Mouse (Mus musculus) skeletal muscle tissue, adult 2 months (tissue): Measurements from ENCODE around the gene St6galnac5.
A peak's percentile ranks its signal among the peaks of the same experiment; 100 is the strongest.

Experiments used
- DNase-seq: peaks from one replicate; pipeline ENCODE4 v3.0.0-alpha.2; 2012; ENCODE audit warnings: low read depth, low spot score

The St6galnac5 gene

DNA sequence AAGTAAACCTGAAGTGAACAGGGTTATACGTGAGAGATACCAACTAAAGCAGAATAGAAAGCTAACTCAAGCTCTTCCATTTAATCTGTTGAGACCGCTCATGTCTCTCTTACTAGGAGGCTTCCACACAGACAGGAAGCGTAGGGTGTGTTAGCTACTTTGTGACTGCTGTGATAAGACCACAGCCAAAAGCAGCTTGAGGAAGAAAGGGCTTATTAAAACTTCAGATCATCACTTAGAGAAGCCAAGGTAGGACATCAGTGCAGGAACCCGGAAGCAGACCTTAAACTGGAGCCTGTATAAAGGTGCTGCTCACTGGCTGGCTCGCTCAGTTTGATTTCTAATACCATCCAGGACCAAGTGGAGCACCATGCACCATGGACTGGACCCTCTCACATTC lies 31.7 kb downstream of the St6galnac5 start:
- no peak for DNase-seq

DNA sequence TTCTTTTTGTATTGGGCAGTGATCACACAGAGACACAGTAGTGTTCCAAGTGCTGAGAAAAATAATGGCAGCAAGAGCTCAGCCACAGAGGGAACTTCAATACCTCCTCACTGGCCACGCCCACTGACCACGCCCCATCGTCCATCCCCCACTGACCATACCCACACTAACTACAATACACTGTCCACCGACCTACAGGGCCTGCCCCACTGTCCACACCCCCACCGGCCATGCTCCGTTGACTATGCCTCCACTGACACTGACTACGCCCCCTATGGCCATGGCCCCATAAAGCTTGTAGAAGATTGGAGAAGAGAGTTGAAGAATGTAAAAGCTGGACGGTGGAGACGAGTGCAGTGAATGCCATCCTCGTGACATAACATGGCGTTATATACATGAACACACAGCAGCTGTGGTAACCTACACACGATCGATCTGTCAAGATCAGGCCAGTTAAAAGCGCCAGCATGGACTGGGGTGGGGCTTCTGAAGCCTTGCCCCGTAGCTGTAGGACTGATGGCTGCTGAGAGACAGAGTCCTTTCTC lies 32.7 kb downstream of the St6galnac5 start:
- DNase-seq, result no peak

DNA sequence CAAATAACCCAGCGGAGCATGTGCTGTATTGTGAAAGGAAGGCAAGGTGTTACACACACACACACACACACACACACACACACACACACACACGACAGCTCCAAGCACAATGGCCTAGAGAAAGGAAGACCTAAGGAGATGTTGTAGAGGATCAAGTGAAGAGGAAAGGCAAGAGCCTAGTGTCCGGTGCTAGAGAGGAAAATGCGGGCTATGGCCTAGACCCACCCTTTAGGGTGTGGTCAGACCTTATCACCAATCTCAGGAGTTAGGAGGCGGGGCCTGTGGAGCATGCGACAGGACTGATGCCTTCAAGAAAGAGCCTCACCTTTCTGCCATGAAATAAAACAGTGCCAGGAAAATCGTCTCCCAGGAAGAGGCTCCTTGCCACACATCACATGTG lies 33.5 kb downstream of the St6galnac5 start:
- DNase-seq, result no peak

DNA sequence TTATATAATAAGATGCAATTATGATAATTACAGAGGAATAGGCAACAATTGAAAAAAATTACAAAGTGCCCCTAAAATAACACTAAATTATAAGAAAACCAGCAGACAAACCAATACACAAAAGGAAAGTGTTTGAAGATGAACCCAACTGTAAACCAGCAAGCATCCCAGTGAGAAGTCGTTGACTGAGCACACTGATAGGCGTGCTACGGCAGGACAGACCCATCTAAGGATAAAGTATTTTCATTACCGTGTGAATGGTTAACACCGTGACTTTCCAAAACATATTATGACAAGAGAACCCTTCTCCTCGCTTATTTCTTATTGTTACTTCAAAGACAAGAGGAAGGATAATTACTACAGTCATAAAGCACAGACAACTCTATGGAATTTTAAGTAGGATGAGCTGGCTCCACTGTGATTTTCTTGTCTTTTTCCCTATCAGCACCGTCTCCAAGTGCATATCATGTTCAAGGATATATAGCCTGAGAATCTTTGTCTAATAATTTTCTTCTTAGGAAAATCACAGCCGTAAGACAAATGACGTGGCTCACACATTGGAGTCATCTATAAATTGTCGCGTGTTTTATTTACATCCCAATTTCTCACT lies 34.9 kb downstream of the St6galnac5 start:
- no peak for DNase-seq

DNA sequence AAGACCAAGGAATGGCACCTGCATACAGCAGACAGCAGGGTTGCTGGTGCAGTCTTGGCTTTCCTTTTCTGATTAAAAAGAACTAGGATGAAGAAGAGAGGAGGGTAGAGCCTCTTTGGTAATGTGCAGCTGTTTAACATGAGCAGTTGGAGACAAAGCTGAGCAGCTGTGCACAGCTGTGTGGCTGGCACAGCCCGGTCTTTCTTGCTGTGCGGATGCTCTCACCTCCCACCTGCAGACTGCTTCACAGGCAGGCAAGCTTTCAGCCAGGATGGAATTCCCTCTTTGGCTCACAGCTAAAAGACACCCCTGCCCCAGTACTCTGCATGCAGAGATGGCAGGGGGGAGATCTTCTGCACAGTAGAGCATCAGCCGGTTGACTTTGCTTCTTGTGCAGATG lies 37.3 kb downstream of the St6galnac5 start:
- no peak for DNase-seq

DNA sequence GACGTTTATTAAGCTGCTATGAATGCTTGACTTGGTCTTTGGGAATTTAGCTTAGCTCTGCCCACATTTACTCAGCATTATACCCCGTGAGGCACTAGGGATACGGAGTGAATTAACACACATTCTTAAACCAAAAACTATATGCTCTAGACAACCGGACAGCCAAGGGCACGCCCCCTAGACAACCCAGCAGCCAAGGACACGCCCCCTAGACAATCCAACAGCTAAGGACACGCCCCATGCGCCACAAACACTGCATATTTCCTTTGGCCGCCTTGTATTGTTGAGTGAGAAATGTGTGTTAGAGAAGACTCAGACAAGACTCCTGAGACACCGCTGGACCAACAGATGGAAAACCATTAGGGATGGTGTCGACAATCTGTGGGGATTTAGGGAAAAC lies 39.1 kb downstream of the St6galnac5 start:
- DNase-seq, result no peak

DNA sequence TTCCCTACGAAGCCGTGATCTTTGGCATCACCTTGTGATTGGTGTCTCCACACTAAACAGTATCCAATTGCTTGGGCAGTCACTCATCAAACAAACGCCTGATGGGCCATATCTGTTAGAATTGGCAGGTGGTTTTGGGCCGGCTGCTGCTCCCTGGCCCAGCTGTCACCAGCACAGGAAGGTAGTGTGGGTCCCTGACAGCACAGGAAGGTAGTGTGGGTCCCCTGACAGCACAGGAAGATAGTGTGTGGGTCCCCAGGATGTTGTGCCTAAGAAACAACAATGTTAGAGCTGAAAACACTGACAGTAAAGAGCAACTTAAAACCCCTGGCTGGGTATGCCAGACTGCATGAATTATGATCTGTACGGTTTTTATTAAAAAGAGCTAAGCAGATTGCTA lies 40.4 kb downstream of the St6galnac5 start:
- no peak for DNase-seq

DNA sequence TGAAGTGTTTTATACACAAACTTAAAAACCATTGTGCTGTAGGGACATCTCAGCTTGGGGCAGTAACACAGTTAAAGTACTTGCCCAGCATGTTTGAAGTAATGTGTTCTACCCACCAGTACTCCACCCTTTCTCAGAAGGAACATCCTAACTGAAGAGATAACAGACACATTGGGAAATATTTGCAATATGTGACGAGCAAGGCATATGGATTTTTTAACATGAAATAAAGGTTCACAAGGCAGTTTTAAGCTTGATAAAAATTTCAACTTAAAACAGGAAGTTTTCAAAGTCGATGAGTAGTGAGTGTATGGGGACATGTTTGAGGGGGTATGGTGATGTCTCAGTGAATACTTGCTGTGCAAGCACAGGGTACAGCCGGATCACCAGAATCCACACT lies 45.7 kb downstream of the St6galnac5 start:
- no peak for DNase-seq

DNA sequence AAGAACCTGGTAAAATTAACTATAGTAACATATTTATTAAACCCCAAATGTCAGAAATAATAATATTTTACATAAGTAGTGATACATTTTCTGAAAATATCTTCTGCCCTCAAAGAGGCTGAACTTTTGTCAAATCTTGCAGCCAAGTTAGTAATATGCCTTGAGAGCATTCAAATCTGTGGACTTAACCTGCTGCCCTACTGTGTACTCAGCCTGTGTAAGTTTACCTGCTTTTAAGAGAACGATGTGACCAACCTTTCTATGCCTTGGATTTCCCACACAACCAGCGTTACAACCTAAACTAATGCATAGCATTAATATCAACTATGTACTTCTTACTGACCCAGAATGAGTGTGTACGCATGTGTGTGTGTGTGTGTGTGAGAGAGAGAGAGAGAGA lies 48.3 kb downstream of the St6galnac5 start:
- no peak for DNase-seq

DNA sequence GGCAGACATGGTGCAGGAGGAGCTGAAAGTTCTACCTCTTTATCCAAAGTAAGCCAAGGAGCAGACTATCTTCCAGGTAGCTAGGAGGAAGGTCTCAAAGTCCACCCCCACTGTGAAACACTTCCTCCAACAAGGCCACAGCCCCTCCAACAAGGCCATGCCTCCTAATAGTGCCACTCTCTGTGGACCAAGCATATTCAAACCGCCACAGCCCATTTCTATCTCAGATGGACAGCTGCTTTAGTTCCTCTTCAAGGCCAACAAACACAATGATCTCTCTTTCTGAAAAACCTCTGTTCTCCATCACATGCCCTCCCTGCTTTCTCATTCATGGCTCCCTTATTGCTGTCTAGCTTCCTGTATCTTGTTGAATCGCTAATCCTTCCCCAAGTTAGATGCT lies 49.5 kb downstream of the St6galnac5 start:
- no peak for DNase-seq

DNA sequence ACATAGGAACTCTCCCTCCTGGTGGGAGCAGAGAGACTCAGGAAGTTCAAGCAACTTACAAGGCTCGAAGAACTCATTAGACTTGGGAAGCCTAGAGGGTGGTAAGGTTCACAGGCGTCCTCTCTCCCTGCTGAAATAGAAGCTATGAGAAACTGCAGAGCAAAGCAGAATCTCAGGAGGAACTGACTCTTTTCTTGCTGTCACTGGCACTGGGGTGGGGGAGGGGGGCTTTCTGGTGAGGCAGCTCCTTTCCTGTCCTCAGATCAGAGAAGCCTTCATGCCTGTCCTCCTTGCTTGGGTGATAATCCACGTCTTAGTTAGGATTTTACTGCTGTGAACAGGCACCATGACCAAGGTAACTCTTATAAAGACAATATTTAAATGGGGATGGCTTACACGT lies 50.0 kb downstream of the St6galnac5 start:
- DNase-seq, result no peak

DNA sequence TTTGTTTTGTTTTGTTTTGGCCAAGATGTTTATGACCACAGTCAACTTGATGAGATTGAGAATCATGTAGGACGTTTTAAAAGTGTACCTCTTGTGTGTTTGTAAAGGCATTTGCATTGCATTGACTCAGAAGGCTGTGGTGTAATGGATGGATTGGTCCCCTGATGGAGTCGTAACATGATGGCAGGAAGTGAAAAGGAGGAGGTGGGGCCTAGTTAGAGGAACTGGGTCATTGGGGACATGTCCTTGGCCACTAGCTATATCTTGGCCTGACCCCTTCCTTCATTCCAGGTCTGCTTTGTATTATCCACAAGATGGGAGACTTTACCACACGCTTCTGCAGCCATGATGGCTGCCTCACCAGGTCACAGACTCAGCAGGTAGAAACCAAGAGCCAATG lies 50.7 kb downstream of the St6galnac5 start:
- DNase-seq, result no peak

DNA sequence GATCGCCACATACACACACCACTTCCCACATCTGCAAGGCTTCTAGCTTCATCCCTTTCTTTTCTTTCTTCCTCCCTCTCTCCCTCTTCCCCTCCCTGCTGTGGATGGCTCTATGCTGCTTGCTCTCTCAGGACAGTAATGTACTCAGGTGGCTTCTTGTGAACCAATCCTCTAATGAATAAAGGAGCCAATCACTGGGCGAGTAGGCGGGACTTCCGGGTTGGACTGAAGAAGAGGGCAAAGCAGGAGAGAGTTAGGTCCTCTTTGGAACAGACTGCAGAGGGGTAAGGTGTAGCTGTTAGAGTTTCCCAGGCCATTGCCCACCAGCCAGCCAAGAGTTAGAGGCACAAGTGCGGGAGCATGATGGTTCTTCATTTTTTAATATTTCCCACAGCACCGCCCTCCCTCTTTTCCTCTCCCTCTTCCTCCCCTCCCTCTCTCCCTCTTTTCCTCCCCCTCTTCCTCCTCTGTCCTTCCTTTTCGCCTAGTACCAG lies 52.2 kb downstream of the St6galnac5 start:
- no peak for DNase-seq

DNA sequence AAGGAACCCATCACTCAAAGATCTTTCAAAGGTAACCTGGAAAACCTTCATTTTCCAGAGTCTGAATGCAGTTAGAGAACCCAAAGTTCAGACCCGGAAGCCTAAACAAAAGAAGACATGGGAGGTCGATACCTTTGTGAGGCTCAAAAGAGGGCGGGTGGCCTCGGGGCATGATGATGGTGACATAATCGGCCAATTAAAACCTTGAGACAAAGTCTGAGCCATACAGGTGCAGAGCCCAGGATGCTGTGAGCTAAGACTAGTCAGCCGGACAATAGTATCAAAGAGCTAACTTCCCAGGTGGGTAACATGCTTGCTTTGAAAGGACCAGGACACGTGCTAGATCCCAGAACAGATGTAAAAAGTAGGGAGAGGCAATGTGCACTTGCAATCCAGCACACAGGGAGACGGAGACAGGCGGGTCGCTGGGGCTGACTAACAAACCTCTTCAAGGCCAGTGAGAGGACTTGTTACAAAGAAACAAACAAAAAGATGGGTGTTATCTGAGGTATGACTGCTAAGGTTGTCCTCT lies 52.7 kb downstream of the St6galnac5 start:
- no peak for DNase-seq

DNA sequence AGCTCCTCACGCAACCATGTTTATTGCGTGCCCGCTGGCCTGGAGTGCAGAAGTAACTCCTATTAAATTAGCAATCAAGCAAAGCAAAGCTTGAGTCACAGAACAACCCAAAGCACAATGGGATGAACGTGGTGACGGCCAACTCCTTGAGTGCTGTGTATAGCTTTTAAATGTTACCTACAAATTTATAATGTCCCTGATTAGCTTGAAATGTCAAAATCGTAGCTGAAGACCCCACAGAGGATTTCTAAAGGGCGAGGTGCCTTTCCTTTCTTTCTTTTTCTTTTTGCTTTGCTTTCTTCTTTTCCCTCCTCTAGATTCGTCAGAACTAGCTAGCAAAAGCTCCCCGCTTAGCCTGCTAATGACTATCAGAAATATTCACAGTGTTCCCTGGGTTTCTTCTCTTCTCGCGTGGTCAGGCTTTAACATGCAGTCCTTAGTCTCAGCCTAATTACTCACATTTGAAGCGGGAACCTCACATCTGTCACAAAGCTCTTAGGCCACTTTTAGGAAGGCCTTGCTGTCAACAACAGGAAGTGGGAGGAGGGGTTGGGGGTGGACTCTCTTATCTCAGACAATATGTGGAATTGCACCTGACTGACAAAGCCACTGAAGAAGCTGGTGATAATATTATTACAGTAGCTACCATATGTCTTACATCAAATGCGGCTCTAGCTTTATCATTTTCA lies 53.6 kb downstream of the St6galnac5 start:
- peak; percentile 22 for DNase-seq

DNA sequence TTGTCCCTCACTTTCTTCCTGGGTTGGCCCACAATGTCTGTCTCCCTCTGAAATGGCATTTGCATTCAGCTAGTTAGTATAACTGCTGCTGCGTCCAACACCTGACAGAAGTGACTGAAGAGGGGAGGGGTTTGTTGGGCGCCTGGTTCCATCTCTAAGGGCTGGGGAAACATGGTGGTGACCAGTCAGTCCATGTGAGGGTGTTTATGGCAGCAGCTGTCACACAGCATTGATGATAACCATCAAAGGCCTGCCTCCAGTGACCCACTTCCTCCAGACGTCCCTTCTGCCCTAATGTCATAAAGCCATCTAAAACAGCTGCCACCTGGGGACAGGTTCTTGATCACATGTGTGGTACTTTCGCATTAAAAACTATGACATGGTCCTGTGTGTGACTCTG lies 55.9 kb downstream of the St6galnac5 start:
- DNase-seq, result no peak

DNA sequence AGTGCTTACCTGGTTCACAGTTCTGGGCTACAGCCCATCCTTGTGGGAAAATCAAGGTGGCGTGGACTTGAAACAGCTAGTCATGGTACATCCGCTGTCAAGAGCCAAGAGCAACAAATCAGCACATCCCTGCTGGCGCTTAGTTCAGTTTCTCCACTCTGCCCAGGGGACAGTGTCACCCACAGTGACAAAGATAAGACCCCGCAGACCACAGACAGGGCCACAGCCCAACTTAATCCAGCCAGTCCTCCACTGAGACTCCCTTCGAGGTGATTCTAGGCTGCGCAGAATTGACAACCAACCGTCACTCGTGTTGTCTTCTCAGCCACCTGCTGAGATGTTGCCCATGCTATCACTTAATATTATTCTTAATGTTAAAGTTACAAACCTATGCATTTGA lies 56.7 kb downstream of the St6galnac5 start:
- no peak for DNase-seq

DNA sequence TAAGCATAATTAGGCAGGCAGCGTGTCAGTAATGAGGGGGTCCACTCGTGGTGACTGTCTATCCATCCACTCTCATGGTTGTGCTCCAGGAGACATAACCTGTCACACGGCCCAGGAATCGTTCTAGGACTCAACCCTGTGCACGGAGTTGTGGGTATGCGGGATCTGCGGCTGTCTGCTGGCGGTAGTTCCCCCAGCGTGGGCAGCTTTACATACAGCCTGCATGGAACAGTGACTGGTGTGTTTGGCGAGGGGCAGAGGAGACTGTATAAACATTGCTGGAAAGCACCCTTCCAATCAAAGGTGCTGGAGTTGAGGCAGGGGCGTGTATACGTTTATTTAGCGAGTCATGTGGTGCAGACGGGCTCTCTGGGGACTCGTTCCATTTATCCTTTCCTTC lies 58.5 kb downstream of the St6galnac5 start:
- no peak for DNase-seq

DNA sequence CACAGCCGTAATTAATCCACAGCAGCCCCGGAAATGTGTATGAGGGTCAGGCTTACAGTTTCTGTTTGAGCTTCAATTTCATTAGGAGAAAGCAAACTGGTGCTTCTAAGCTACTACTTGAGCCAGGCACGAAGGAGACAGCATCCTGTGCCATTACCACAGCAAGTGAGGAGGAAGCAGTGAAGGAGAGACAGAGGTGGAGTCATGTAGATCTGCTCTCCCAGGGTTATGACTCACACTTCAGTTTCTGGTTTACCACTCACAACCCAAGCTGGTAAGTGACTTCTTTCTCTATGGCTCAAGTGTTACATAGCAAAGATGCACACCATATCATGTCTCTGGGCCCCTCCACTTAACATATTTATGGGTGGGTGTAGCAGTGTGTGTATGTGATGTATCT lies 61.7 kb downstream of the St6galnac5 start:
- DNase-seq, result no peak

DNA sequence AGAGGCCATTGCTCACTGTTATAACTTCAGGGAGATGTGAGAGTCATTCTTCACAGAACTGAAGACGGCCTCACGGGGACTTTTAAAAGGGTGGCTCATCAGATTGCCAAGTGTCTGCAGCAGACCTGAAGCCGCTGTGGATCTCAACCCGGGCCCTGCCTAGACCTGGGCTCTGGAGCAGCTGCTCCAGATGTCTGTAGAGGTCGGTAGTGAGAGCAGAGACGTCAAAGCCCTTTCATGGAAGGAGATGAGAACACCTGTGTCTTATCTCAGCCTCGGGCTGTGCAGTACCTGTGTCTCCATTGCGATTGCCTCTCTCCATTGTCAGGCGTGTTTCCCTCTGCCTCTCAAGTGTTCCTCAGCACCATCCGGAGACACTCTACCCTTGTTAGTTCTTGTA lies 62.9 kb downstream of the St6galnac5 start:
- DNase-seq, result no peak

DNA sequence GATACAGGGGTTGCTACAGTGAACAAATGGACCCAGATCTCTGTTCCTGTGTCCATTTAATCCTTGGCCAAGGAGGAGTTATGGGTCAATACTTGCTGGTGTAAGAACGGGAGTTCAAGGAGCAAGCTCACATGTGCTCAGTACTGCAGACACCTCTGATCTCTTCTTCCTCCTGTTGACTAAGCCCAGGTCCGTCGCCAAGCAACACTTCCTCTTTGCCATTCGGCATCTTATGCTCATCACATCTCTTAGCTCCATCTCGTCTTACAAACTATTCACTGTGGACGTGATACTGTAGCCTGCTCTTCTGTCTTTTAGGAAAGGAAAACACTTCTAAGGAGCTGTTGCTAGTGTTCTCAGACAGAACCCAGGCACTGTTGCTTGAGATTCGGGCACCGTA lies 64.5 kb downstream of the St6galnac5 start:
- DNase-seq, result no peak

DNA sequence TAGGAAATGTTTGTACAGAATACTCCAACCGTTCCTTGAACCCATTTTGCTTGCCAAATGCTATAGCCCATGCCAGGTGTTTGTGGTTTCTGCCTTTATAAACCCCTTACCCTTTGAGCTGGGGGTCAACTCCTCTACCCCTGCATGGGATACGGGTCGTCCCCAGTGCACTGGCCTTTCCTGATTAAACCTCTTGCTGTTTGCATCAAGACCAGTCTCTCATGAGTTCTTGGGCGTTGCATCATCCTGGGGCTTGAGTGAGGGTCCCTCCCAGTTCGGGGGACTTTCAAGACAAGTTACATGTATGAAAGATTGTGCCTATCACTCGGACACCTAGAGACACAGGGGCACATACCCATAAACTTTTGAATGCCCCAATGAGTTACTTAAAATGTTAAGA lies 67.7 kb downstream of the St6galnac5 start:
- DNase-seq, result no peak

DNA sequence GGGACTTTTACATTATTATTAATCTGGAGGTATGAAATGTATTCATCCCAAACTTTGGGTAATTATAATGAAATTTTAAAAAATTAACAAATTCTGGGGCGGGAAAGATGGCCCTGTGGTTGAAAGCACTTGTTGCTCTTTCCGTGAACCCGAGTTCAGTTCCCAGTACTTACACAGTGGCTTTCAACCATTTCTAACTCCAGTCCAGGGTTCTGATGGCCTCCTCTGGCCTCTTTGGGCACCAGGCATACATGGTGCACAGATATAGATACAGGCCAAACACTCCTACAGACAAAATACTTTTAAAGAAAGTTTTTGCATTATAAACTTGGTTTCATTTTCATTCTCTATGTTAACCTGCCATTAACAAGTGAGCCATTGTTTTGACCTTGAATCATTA lies 68.4 kb downstream of the St6galnac5 start:
- DNase-seq, result no peak
